Mouse (Mus musculus) heart, embryonic 10.5 days (tissue): ENCODE results near the gene H2-M10.4. TPM values are rescaled to one million over a fixed set of nuclear protein-coding genes. Genes with fewer than 3 reads are reported as not detected.
A peak's percentile ranks its signal among the peaks of the same experiment; 100 is the strongest.
"Not testable (repeated sequence)": the region's sequence is repeated elsewhere in the genome, so short reads cannot be mapped to it uniquely, and the experiment has no call there.

Source experiments
- DNase-seq: peaks from one replicate; pipeline ENCODE4 v3.0.0-alpha.2; 2017; ENCODE audit warnings: low spot score
- H3K27ac ChIP-seq: fragments of 300-500 bp; sonication (generic); 2 replicates; pipeline ENCODE4 v1.5.1; 2016; ENCODE audit warnings: mild to moderate bottlenecking
- H3K27me3 ChIP-seq: fragments of 300-500 bp; sonication (generic); 2 replicates; pipeline ENCODE4 v1.6.1; 2016; ENCODE audit warnings: mild to moderate bottlenecking; ENCODE audit not compliant: poor library complexity, insufficient read depth, severe bottlenecking
- H3K36me3 ChIP-seq: fragments of 300-500 bp; sonication (generic); 2 replicates; pipeline ENCODE4 v1.6.1; 2016; ENCODE audit warnings: mild to moderate bottlenecking, moderate library complexity
- H3K4me1 ChIP-seq: fragments of 300-500 bp; sonication (generic); 2 replicates; pipeline ENCODE4 v1.6.1; 2016; ENCODE audit warnings: mild to moderate bottlenecking
- H3K4me3 ChIP-seq: fragments of 300-500 bp; sonication (generic); 2 replicates; pipeline ENCODE4 v1.5.1; 2016; ENCODE audit warnings: mild to moderate bottlenecking, moderate library complexity
- H3K9me3 ChIP-seq: fragments of 300-500 bp; sonication (generic); 2 replicates; pipeline ENCODE4 v1.6.1; 2016; ENCODE audit warnings: mild to moderate bottlenecking, moderate library complexity
- WGBS: fragments of 180-500 bp; shearing (Covaris S2); methylation state at CpG from one replicate; pipeline ENCODE4 v1.1.7; 2016; 5-methylcytosine and 5-hydroxymethylcytosine counted together
- polyA plus RNA-seq: library from polyadenylated mRNA; unstranded; fragments of >200 nt; fragmentation: Nextera tagmentation; extraction: Ambion mirVana; gene quantifications from 2 replicates; pipeline ENCODE4 v1.2.1, GENCODE M21; 2016

H2-M10.4 gene
- not detected in 2 replicates for polyA plus RNA-seq

GRCm38 (mm10) chr17:36462234-36462633, at the start of gene H2-M10.4:
Gene H2-M10.4, minus strand, starts transcription at chr17:36462334.
- H3K27ac ChIP-seq, result no peak within 1 kb of the TSS
- WGBS, result 88% methylated on average over 7 of the region's 7 CpGs
- no peak within 1 kb of the TSS for H3K4me3 ChIP-seq
- H3K36me3 ChIP-seq, result no peaks in the 10 kb centered on the region
- H3K27me3 ChIP-seq, result no peaks in the 10 kb centered on the region
- peak; percentile 35 for DNase-seq
- H3K9me3 ChIP-seq, result no peaks in the 10 kb centered on the region
- no peaks in the 10 kb centered on the region for H3K4me1 ChIP-seq

DNA sequence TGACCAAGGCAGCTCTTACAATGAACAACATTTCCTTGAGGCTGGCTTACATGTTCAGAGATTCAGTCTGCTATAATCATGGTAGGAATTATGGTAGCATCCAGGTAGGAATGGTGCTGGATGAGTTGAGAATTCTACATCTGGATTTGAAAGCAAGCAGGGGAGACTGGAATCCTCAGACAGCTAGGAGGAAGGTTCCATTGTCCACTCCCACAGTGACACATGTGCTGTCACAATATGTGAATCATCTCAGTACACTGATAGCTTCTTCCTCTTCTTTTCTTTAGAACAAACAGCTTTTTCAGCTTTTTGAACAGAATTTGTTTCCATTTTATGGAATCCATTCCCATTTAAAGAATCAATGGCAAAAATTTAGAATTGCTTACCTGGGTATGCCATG, 41.8 kb upstream of the H2-M10.4 start:
- H3K36me3 ChIP-seq, result no peaks in the 10 kb centered on the region
- no peaks in the 10 kb centered on the region for H3K9me3 ChIP-seq
- DNase-seq, result no peak
- H3K4me1 ChIP-seq, result no peaks in the 10 kb centered on the region
- no peaks in the 10 kb centered on the region for H3K27me3 ChIP-seq
- no peak overlapping the region for H3K4me3 ChIP-seq
- H3K27ac ChIP-seq, result no peak overlapping the region

DNA sequence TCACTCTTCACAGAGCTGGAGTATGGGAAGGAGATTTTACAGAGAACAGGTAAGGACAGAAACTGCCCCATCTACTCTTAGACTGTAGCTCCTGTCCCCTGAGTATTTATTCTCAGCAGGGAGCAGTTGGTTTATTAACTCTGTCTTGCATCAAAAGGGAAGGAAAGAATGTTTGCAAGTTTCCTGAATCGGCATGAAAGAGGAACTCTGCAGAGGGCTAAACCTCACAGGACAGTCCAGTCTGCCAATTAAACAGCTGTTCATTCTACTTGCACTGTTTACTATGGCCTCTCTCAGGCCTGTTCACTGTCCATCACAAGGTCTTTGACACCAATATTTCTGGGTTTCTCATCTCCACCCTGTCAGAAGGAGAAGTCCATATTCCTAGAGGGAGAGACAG, 38.3 kb upstream of the H2-M10.4 start:
- no peak for DNase-seq
- Histone ChIP-seq H3K27ac (no peak overlapping the region), H3K27me3 (no peaks in the 10 kb centered on the region), H3K36me3 (no peaks in the 10 kb centered on the region), H3K4me3 (no peak overlapping the region), H3K9me3 (no peaks in the 10 kb centered on the region), H3K4me1 (no peaks in the 10 kb centered on the region)
- WGBS, result 67% methylated on average over 1 of the region's 1 CpGs

DNA sequence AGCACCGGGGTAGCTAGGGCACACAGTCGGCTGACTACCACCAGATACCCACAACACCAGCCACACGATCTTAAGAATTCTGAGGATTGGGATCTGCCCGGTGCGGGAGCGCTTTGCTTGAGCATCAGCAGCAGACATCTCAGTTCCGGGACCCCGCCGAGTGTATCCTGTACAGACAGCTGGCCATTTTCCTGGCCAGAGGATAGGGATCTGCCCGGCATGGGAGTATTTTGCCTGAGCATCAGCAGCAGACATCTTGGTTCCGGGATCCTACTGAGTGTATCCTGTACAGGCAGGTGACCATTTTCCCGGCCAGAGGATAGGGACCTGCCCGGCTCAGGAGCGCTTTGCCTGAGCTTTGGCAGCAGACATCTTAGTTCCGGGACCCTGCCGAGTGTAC, 26.0 kb upstream of the H2-M10.4 start:
- H3K27me3 ChIP-seq, DNase-seq, H3K9me3 ChIP-seq, H3K4me1 ChIP-seq, H3K27ac ChIP-seq, H3K36me3 ChIP-seq, H3K4me3 ChIP-seq: not testable (repeated sequence)
- WGBS, result 88% methylated on average over 16 of the region's 16 CpGs

- Histone ChIP-seq H3K4me3 (no peak overlapping the region), H3K4me1 (no peaks in the 10 kb centered on the region), H3K9me3 (no peaks in the 10 kb centered on the region), H3K27ac (no peak overlapping the region), H3K36me3 (no peaks in the 10 kb centered on the region), H3K27me3 (no peaks in the 10 kb centered on the region)
- WGBS, result 61% methylated on average over 1 of the region's 1 CpGs
- DNase-seq, result no peak
These were observed 24.6 kb upstream of the H2-M10.4 start for GRCm38 (mm10) chr17:36486687-36487230.

GRCm38 (mm10) chr17:36483865-36484264, 21.7 kb upstream of the H2-M10.4 start:
- H3K27me3 ChIP-seq, result no peaks in the 10 kb centered on the region
- H3K4me1 ChIP-seq, result no peaks in the 10 kb centered on the region
- WGBS, result 73% methylated on average over 3 of the region's 3 CpGs
- no peaks in the 10 kb centered on the region for H3K36me3 ChIP-seq
- no peak overlapping the region for H3K4me3 ChIP-seq
- H3K9me3 ChIP-seq, result no peaks in the 10 kb centered on the region
- peak; percentile 5 for DNase-seq
- H3K27ac ChIP-seq, result no peak overlapping the region

DNA sequence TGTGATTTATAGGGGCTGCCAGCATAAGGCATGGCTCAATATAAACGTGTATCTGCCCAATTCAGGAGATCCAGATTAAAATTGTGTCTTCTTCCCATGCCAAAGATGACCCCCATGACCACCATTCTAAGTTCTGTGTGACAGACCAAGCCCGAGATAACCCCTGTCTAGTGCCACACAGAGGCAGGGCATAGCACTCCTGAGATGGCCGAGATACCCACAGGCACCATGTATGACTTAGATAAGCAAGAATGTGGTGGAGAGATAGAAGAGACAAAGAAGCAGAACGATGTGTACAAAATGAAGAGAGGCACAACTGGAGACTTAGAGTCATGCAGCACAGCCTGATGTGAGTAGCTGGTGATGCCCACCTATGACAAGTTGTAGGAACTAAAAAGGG, 5.9 kb downstream of the H2-M10.4 start:
- Histone ChIP-seq H3K4me3 (no peak overlapping the region), H3K4me1 (no peaks in the 10 kb centered on the region), H3K36me3 (no peaks in the 10 kb centered on the region), H3K9me3 (no peaks in the 10 kb centered on the region), H3K27ac (no peak overlapping the region), H3K27me3 (no peaks in the 10 kb centered on the region)
- peak; percentile 33 for DNase-seq
- WGBS, result 61% methylated on average over 4 of the region's 4 CpGs

GRCm38 (mm10) chr17:36431411-36431810, 30.7 kb downstream of the H2-M10.4 start:
- H3K4me3 ChIP-seq, result no peak overlapping the region
- 77% methylated on average over 2 of the region's 2 CpGs for WGBS
- no peaks in the 10 kb centered on the region for H3K4me1 ChIP-seq
- no peaks in the 10 kb centered on the region for H3K9me3 ChIP-seq
- DNase-seq, result no peak
- no peak overlapping the region for H3K27ac ChIP-seq
- no peaks in the 10 kb centered on the region for H3K36me3 ChIP-seq
- no peaks in the 10 kb centered on the region for H3K27me3 ChIP-seq

DNA sequence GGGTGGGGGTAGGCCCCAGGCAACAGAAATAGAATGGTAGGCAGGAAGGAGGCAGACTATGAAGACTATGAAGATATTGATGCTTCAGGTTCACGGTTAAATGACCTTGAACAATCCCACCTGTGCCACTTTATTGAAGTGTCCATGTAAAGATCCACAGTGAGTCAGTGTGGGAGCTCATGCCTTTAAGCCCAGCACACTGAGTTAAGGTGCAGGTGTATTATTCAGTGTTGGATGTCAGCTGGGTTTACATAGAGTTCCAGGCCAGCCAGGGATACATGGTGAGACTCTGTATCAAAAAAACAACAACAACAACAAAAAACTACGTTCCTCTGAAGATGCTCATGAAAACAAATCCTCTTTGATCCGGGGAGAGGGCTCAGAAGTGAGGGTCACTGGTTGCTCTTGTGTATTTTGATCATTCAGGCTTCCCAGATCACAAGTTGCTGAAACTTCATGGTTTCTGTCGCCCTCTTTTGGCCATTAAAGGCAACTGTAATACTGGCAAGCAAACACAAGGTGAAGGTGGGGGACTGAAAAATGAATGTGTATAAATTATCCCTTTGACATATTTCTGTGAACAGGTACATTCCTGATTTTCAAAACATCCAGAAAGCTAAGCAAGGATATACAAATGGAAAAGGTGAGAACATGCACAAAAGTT, 43.9 kb downstream of the H2-M10.4 start:
- no peak overlapping the region for H3K27ac ChIP-seq
- DNase-seq, result no peak
- H3K4me3 ChIP-seq, result no peak overlapping the region
- H3K9me3 ChIP-seq, result no peaks in the 10 kb centered on the region
- no peaks in the 10 kb centered on the region for H3K27me3 ChIP-seq
- 21% methylated on average over 4 of the region's 4 CpGs for WGBS
- no peaks in the 10 kb centered on the region for H3K4me1 ChIP-seq
- H3K36me3 ChIP-seq, result no peaks in the 10 kb centered on the region

- Histone ChIP-seq H3K27ac (no peak overlapping the region), H3K27me3 (no peaks in the 10 kb centered on the region), H3K4me3 (no peak overlapping the region), H3K9me3 (no peaks in the 10 kb centered on the region), H3K36me3 (no peaks in the 10 kb centered on the region), H3K4me1 (no peaks in the 10 kb centered on the region)
- WGBS, result 50% methylated on average over 2 of the region's 2 CpGs
- DNase-seq, result no peak
These were observed 44.7 kb downstream of the H2-M10.4 start for GRCm38 (mm10) chr17:36417416-36417815.

DNA sequence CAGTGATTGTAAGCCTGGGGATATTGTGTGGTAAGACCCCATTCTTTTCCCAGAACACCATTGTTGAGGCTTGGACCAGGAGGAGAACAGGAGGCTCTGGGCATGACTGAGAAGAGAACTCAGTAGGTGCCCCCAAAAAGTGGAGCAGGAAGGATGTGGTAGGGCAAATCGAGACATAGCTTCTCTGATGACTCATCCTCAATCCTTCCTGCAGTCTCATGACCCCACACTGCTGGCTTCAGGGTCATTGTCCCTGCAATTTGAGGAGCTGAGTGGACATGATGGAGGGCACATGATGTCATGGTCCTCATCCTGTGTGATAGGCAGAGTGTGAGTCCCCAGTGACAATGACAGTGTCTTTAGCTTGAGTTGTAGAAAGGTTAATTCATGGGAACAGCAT, 46.7 kb downstream of the H2-M10.4 start:
- WGBS, result 64% methylated on average over 1 of the region's 1 CpGs
- Histone ChIP-seq H3K9me3 (no peaks in the 10 kb centered on the region), H3K4me1 (no peaks in the 10 kb centered on the region)

DNA sequence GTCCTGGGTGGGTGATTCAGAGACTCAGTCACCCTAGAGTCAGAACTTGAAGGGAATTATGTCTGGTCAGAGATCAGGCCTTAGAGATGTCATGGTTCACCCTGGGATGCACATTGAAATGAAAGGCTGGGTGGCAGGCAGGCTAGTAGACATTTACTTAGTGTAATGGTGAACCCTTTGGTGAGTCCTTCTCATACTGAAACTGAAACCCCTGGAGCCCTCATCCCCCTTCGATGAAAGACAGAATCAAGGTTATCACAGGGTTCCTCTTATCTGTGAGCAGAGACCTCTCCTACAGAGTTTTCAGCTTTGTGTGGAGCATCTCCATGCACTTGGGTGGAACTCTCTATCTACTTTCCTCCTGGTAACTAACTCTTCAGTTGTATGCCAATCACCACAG, 47.8 kb downstream of the H2-M10.4 start:
- Histone ChIP-seq H3K36me3 (no peaks in the 10 kb centered on the region), H3K27me3 (no peaks in the 10 kb centered on the region), H3K27ac (no peak overlapping the region), H3K4me3 (no peak overlapping the region), H3K4me1 (no peaks in the 10 kb centered on the region), H3K9me3 (no peaks in the 10 kb centered on the region)
- DNase-seq, result no peak
- WGBS, result 76% methylated on average over 1 of the region's 1 CpGs

More for the DNA sequence above, 46.7 kb downstream of the H2-M10.4 start:
- no peak overlapping the region for H3K27ac ChIP-seq
- no peaks in the 10 kb centered on the region for H3K36me3 ChIP-seq
- no peaks in the 10 kb centered on the region for H3K27me3 ChIP-seq
- DNase-seq, result no peak
- no peak overlapping the region for H3K4me3 ChIP-seq
